Mouse (Mus musculus): ENCODE data around the gene Xcl1. TPM values are rescaled to one million over a fixed set of nuclear protein-coding genes. Genes with fewer than 3 reads are reported as not detected.

Gene Xcl1
- polyA plus RNA-seq, 1 experiment = 0.28 TPM

- no peak for DNase-seq (ENCODE audit: low read depth)
Measured at GRCm38 (mm10) chr1:164905047-164905446, 30.3 kb downstream of the Xcl1 start.

GRCm38 (mm10) chr1:164900696-164901095 is 34.6 kb downstream of the Xcl1 start:
- no peak for DNase-seq (ENCODE audit: low read depth)

- no peak for DNase-seq (ENCODE audit: low read depth)
Measured at GRCm38 (mm10) chr1:164900226-164900625, 35.1 kb downstream of the Xcl1 start.

- DNase-seq (ENCODE audit: low read depth) = peak; percentile 59
Measured at GRCm38 (mm10) chr1:164899506-164899905, 35.8 kb downstream of the Xcl1 start.

- DNase-seq (ENCODE audit: low read depth) = peak; percentile 40
Measured at GRCm38 (mm10) chr1:164898846-164899351, 36.4 kb downstream of the Xcl1 start.

- DNase-seq (ENCODE audit: low read depth) = no peak
Measured at GRCm38 (mm10) chr1:164897163-164897817, 38.0 kb downstream of the Xcl1 start.

GRCm38 (mm10) chr1:164896211-164897145 is 38.8 kb downstream of the Xcl1 start:
- no peak for DNase-seq (ENCODE audit: low read depth)

- DNase-seq (ENCODE audit: low read depth) = no peak
Measured at GRCm38 (mm10) chr1:164895806-164896205, 39.5 kb downstream of the Xcl1 start.

- DNase-seq (ENCODE audit: low read depth) = no peak
Measured at GRCm38 (mm10) chr1:164890366-164890765, 45.0 kb downstream of the Xcl1 start.

GRCm38 (mm10) chr1:164888563-164888962 is 46.8 kb downstream of the Xcl1 start:
- DNase-seq (ENCODE audit: low read depth) = peak; percentile 36

- DNase-seq (ENCODE audit: low read depth) = no peak
Measured at GRCm38 (mm10) chr1:164887775-164888174, 47.6 kb downstream of the Xcl1 start.

- no peak for DNase-seq (ENCODE audit: low read depth)
Measured at GRCm38 (mm10) chr1:164881891-164882290, 53.4 kb downstream of the Xcl1 start.

Other genes with a start within 250 kb of the Xcl1 start
- 114 and 212 TPM in 2 replicates for gene Dpt, start 138.9 kb downstream of the Xcl1 start, polyA plus RNA-seq (2012; rRNA removed)
- gene Tbx19, start 225.2 kb upstream of the Xcl1 start, polyA plus RNA-seq (2012; rRNA removed) = 0.24 and 0.58 TPM in 2 replicates

Data from gonadal fat pad, adult 2 months (tissue).